Mouse (Mus musculus) intestine, embryonic 14.5 days (tissue): ENCODE results near the gene Nr4a2. TPM values are rescaled to one million over a fixed set of nuclear protein-coding genes. Genes with fewer than 3 reads are reported as not detected.
A peak's percentile ranks its signal among the peaks of the same experiment; 100 is the strongest.

Experiments
- ATAC-seq: fragments of 200-750 bp; cut with Nextera tagmentation; replicated peaks from 2 replicates; pipeline ENCODE4 v1.8.0; 2017; ENCODE audit warnings: low read depth, moderate number of reproducible peaks, moderate TSS enrichment, moderate library complexity; ENCODE audit not compliant: low FRiP score, low TSS enrichment
- DNase-seq: peaks from one replicate; pipeline ENCODE4 v3.0.0-alpha.2; 2018; ENCODE audit warnings: low spot score
- H3K27ac ChIP-seq: fragments of 300-500 bp; sonication (generic); 2 replicates; pipeline ENCODE4 v1.5.1; 2014; ENCODE audit warnings: low read depth, mild to moderate bottlenecking, control low read depth
- H3K27me3 ChIP-seq: fragments of 300-500 bp; sonication (generic); replicated peaks from 2 replicates; pipeline ENCODE4 v1.6.1; 2014; ENCODE audit warnings: low read length, control low read depth; ENCODE audit not compliant: control insufficient read depth, insufficient read depth
- H3K36me3 ChIP-seq: fragments of 300-500 bp; sonication (generic); 2 replicates; pipeline ENCODE4 v1.6.1; 2014; ENCODE audit warnings: low read length, control low read depth; ENCODE audit not compliant: control insufficient read depth, insufficient read depth
- H3K4me1 ChIP-seq: fragments of 300-500 bp; sonication (generic); replicated peaks from 2 replicates; pipeline ENCODE4 v1.6.1; 2014; ENCODE audit warnings: low read length, control low read depth, mixed read lengths; ENCODE audit not compliant: control insufficient read depth, insufficient read depth
- H3K4me2 ChIP-seq: fragments of 300-500 bp; sonication (generic); 2 replicates; pipeline ENCODE4 v1.6.1; 2014; ENCODE audit warnings: low read length
- H3K4me3 ChIP-seq: fragments of 300-500 bp; sonication (generic); 2 replicates; pipeline ENCODE4 v1.5.1; 2014; ENCODE audit warnings: low read depth, low read length, control low read depth, mixed read lengths
- H3K9ac ChIP-seq: fragments of 300-500 bp; sonication (generic); 2 replicates; pipeline ENCODE4 v1.6.1; 2014; ENCODE audit warnings: mild to moderate bottlenecking, low read length
- H3K9me3 ChIP-seq: fragments of 300-500 bp; sonication (generic); 2 replicates; pipeline ENCODE4 v1.6.1; 2016; ENCODE audit warnings: low read length, control low read depth; ENCODE audit not compliant: control insufficient read depth
- WGBS: fragments of 180-500 bp; shearing (Covaris S2); extraction: QIAGEN DNeasy Blood & Tissue Kit; methylation state at CpG from one replicate; pipeline ENCODE4 v1.1.7; 2014; 5-methylcytosine and 5-hydroxymethylcytosine counted together
- polyA plus RNA-seq: library from polyadenylated mRNA; unstranded; fragments of >200 nt; fragmentation: Nextera tagmentation; extraction: Ambion mirVana; gene quantifications from 2 replicates; pipeline ENCODE4 v1.2.1, GENCODE M21; 2014

Gene Nr4a2
- polyA plus RNA-seq = 4.0 and 4.1 TPM in 2 replicates

GRCm38 (mm10) chr2:57123991-57124840 is at the start of gene Nr4a2:
Gene Nr4a2 (minus strand): TSS chr2:57124003.
- WGBS = 9% methylated on average over 51 of the region's 69 CpGs
- Histone ChIP-seq H3K27me3 (no peaks in the 10 kb centered on the region), H3K27ac (peak within 1 kb of the TSS; percentile 94), H3K4me2 (peak within 1 kb of the TSS; percentile 47), H3K4me3 (peak within 1 kb of the TSS; percentile 84), H3K36me3 (no peaks in the 10 kb centered on the region), H3K4me1 (no peaks in the 10 kb centered on the region), H3K9me3 (no peaks in the 10 kb centered on the region), H3K9ac (peak within 1 kb of the TSS; percentile 97)
- peak; percentile 86 for DNase-seq
- peak; percentile 93 for ATAC-seq

GRCm38 (mm10) chr2:57165416-57165815 is 41.6 kb upstream of the Nr4a2 start:
- no peaks in the 10 kb centered on the region for H3K27me3 ChIP-seq
- no peaks in the 10 kb centered on the region for H3K36me3 ChIP-seq
- DNase-seq = no peak
- no peak overlapping the region for H3K4me3 ChIP-seq
- H3K27ac ChIP-seq = no peak overlapping the region
- H3K9ac ChIP-seq = no peak overlapping the region
- 72% methylated on average over 1 of the region's 1 CpGs for WGBS
- ATAC-seq = no peak
- H3K4me1 ChIP-seq = no peaks in the 10 kb centered on the region
- no peaks in the 10 kb centered on the region for H3K9me3 ChIP-seq
- H3K4me2 ChIP-seq = no peak overlapping the region

GRCm38 (mm10) chr2:57156814-57157213 is 33.0 kb upstream of the Nr4a2 start:
- no peaks in the 10 kb centered on the region for H3K36me3 ChIP-seq
- WGBS = 62% methylated on average over 9 of the region's 9 CpGs
- no peaks in the 10 kb centered on the region for H3K9me3 ChIP-seq
- H3K27ac ChIP-seq = no peak overlapping the region
- H3K27me3 ChIP-seq = no peaks in the 10 kb centered on the region
- no peak overlapping the region for H3K4me3 ChIP-seq
- ATAC-seq (no peak), DNase-seq (no peak)
- H3K4me2 ChIP-seq = no peak overlapping the region
- H3K9ac ChIP-seq = no peak overlapping the region
- no peaks in the 10 kb centered on the region for H3K4me1 ChIP-seq

GRCm38 (mm10) chr2:57149796-57150195 is 26.0 kb upstream of the Nr4a2 start:
- H3K27me3 ChIP-seq = no peaks in the 10 kb centered on the region
- no peak overlapping the region for H3K4me3 ChIP-seq
- no peaks in the 10 kb centered on the region for H3K36me3 ChIP-seq
- no peak overlapping the region for H3K4me2 ChIP-seq
- H3K27ac ChIP-seq = no peak overlapping the region
- ATAC-seq (no peak), DNase-seq (no peak)
- H3K9me3 ChIP-seq = no peaks in the 10 kb centered on the region
- no peak overlapping the region for H3K9ac ChIP-seq
- H3K4me1 ChIP-seq = no peaks in the 10 kb centered on the region
- WGBS = 80% methylated on average over 4 of the region's 4 CpGs

GRCm38 (mm10) chr2:57148231-57148630 is 24.4 kb upstream of the Nr4a2 start:
- no peak overlapping the region for H3K27ac ChIP-seq
- ATAC-seq (no peak), DNase-seq (no peak)
- WGBS = 95% methylated on average over 2 of the region's 2 CpGs
- H3K4me2 ChIP-seq = no peak overlapping the region
- H3K36me3 ChIP-seq = no peaks in the 10 kb centered on the region
- no peaks in the 10 kb centered on the region for H3K27me3 ChIP-seq
- no peak overlapping the region for H3K4me3 ChIP-seq
- no peaks in the 10 kb centered on the region for H3K4me1 ChIP-seq
- no peak overlapping the region for H3K9ac ChIP-seq
- no peaks in the 10 kb centered on the region for H3K9me3 ChIP-seq

GRCm38 (mm10) chr2:57145646-57146421 is 22.0 kb upstream of the Nr4a2 start:
- Histone ChIP-seq H3K36me3 (no peaks in the 10 kb centered on the region), H3K27me3 (no peaks in the 10 kb centered on the region), H3K4me2 (no peak overlapping the region), H3K4me1 (no peaks in the 10 kb centered on the region), H3K9me3 (no peaks in the 10 kb centered on the region), H3K9ac (no peak overlapping the region), H3K4me3 (no peak overlapping the region), H3K27ac (no peak overlapping the region)
- WGBS = 82% methylated on average over 5 of the region's 5 CpGs
- no peak for ATAC-seq
- no peak for DNase-seq

- H3K27ac ChIP-seq = no peak overlapping the region
- H3K36me3 ChIP-seq = no peaks in the 10 kb centered on the region
- H3K4me3 ChIP-seq = no peak overlapping the region
- ATAC-seq (no peak), DNase-seq (no peak)
- WGBS = 92% methylated on average over 6 of the region's 6 CpGs
- no peaks in the 10 kb centered on the region for H3K9me3 ChIP-seq
- no peak overlapping the region for H3K9ac ChIP-seq
- H3K4me2 ChIP-seq = no peak overlapping the region
- no peaks in the 10 kb centered on the region for H3K4me1 ChIP-seq
- no peaks in the 10 kb centered on the region for H3K27me3 ChIP-seq
These were observed 14.8 kb upstream of the Nr4a2 start for GRCm38 (mm10) chr2:57138594-57138993.

GRCm38 (mm10) chr2:57127461-57127860 is 3.7 kb upstream of the Nr4a2 start:
- H3K36me3 ChIP-seq = no peaks in the 10 kb centered on the region
- H3K4me3 ChIP-seq = no peak overlapping the region
- no peak for ATAC-seq
- 61% methylated on average over 4 of the region's 4 CpGs for WGBS
- no peaks in the 10 kb centered on the region for H3K4me1 ChIP-seq
- H3K27me3 ChIP-seq = no peaks in the 10 kb centered on the region
- H3K9me3 ChIP-seq = no peaks in the 10 kb centered on the region
- H3K27ac ChIP-seq = no peak overlapping the region
- DNase-seq = no peak
- H3K4me2 ChIP-seq = no peak overlapping the region
- H3K9ac ChIP-seq = no peak overlapping the region
